Mouse (Mus musculus) bone marrow macrophage, adult 2 months (primary cell): ENCODE measurements around the gene Gm11639.

Source experiments
- CTCF ChIP-seq: IDR thresholded peaks from 2 replicates; pipeline ENCODE4 v1.5.1; 2012; ENCODE audit warnings: low read depth, mild to moderate bottlenecking, low read length, moderate library complexity
- POLR2A ChIP-seq: IDR thresholded peaks from 2 replicates; pipeline ENCODE4 v1.6.1; 2012; ENCODE audit warnings: mild to moderate bottlenecking, low read depth, low read length, borderline replicate concordance

GRCm38 (mm10) chr11:104662573-104662972, 22.9 kb upstream of the Gm11639 start:
- TF ChIP-seq POLR2A (no peak), CTCF (no peak)
